Mouse (Mus musculus) olfactory bulb, adult 2 months (tissue): ENCODE measurements around the gene Ccdc57. TPM values are rescaled to one million over a fixed set of nuclear protein-coding genes. Genes with fewer than 3 reads are reported as not detected.

Source experiments
- H3K27ac ChIP-seq: fragments of 200-500 bp; 2 replicates; pipeline ENCODE4 v1.5.1; 2012; ENCODE audit warnings: low read depth, low read length; ENCODE audit not compliant: insufficient read depth
- H3K4me1 ChIP-seq: fragments of 200-500 bp; 2 replicates; pipeline ENCODE4 v1.6.1; 2012; ENCODE audit warnings: low read length; ENCODE audit not compliant: control insufficient read depth, insufficient read depth
- H3K4me3 ChIP-seq: fragments of 200-500 bp; 2 replicates; pipeline ENCODE4 v1.5.1; 2012; ENCODE audit warnings: mild to moderate bottlenecking, low read depth, low read length, moderate library complexity; ENCODE audit not compliant: insufficient read depth
- CTCF ChIP-seq: fragments of 200-500 bp; IDR thresholded peaks from 2 replicates; pipeline ENCODE4 v1.5.1; 2012; ENCODE audit warnings: low read depth, mild to moderate bottlenecking, low read length, moderate library complexity; ENCODE audit not compliant: insufficient read depth
- POLR2A ChIP-seq: fragments of 200-500 bp; IDR thresholded peaks from 2 replicates; pipeline ENCODE4 v1.6.1; 2012; ENCODE audit warnings: mild to moderate bottlenecking, low read depth, low read length, moderate library complexity; ENCODE audit not compliant: insufficient read depth
- WGBS: fragments of 180-500 bp; shearing (Covaris S2); methylation state at CpG from one replicate; pipeline ENCODE4 v1.1.7; 2018; 5-methylcytosine and 5-hydroxymethylcytosine counted together
- polyA plus RNA-seq: library from polyadenylated mRNA; stranded (reverse); fragments of >200 nt; gene quantifications from 2 replicates; pipeline ENCODE4 v1.2.4, GENCODE M21; 2012; ENCODE audit warnings: low replicate concordance; ENCODE audit not compliant: missing spikeins, insufficient read depth, insufficient read length

Gene Ccdc57
- polyA plus RNA-seq, 1 experiment = not detected

- TF ChIP-seq CTCF (no peak), POLR2A (no peak)
- H3K4me3 ChIP-seq = no peak overlapping the region
- H3K4me1 ChIP-seq = peaks cover 17% of the 10 kb centered on the region
- WGBS = 88% methylated on average over 5 of the region's 5 CpGs
- no peak overlapping the region for H3K27ac ChIP-seq
Measured at GRCm38 (mm10) chr11:120945926-120946325, 13.3 kb upstream of the Ccdc57 start.

DNA sequence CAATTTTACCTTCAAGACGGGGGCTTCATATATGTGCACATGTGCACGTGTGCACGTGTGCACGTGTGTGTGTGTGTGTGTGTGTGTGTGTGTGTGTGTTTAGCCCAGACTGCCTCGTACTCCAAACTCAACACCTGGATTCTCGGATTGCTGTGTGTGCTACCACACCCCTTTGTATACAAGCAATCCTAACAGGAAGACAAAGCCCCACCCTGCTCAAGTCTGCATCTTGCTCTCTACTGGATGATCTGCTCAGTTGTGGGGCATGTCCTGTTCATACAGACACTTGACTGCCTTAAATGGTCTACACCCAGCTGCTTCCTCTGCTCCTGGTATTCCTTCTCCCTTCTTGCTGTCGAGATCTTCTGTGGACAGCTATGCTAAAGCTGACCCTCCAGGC, 12.6 kb upstream of the Ccdc57 start:
- H3K27ac ChIP-seq = no peak overlapping the region
- no peak for TF ChIP-seq CTCF
- no peak for TF ChIP-seq POLR2A
- H3K4me3 ChIP-seq = no peak overlapping the region
- H3K4me1 ChIP-seq = peaks cover 10% of the 10 kb centered on the region; the same call in 1 of the 2 replicates
- WGBS = 76% methylated on average over 7 of the region's 7 CpGs

- H3K4me1 ChIP-seq = no peaks in the 10 kb centered on the region
- TF ChIP-seq CTCF = no peak
- no peak for TF ChIP-seq POLR2A
- no peak overlapping the region for H3K27ac ChIP-seq
- 90% methylated on average over 6 of the region's 6 CpGs for WGBS
- no peak overlapping the region for H3K4me3 ChIP-seq
Measured at GRCm38 (mm10) chr11:120940959-120941358, 8.3 kb upstream of the Ccdc57 start.

DNA sequence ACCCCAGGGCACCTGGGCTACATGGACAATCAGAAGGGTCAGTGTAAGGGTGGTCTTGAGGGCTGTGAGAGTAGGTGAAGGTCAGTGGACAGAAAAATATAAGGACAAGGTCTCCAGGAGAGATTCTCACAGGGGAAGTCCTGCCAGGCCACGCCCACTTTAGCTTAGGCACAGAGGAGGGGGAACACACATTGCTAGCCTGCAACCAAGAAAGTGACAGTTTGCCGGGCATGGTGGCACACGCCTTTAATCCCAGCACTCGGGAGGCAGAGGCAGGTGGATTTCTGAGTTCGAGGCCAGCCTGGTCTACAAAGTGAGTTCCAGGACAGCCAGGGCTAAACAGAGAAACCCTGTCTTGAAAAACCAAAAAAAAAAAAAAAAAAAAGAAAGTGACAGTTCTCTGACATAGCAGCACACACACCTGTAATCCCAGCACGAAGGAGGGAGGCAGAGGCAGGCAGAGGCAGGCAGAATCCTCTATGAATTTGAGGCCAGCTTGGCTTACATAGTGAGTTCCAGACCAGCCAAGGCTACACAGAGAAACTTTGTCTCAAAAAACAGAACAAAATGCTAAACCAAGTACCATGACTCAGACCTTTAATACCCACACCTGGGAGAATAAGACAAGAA, 7.2 kb upstream of the Ccdc57 start:
- H3K4me1 ChIP-seq = no peaks in the 10 kb centered on the region
- TF ChIP-seq POLR2A (no peak), CTCF (no peak)
- no peak overlapping the region for H3K27ac ChIP-seq
- WGBS = 72% methylated on average over 6 of the region's 6 CpGs
- no peak overlapping the region for H3K4me3 ChIP-seq

- TF ChIP-seq CTCF (no peak), POLR2A (no peak)
- WGBS = 57% methylated on average over 4 of the region's 4 CpGs
Measured at GRCm38 (mm10) chr11:120938795-120939194, 6.1 kb upstream of the Ccdc57 start.

GRCm38 (mm10) chr11:120937976-120938375, 5.3 kb upstream of the Ccdc57 start:
- WGBS = 100% methylated on average over 1 of the region's 1 CpGs
- Histone ChIP-seq H3K4me3 (no peak overlapping the region), H3K4me1 (peaks cover 4% of the 10 kb centered on the region), H3K27ac (no peak overlapping the region)
- TF ChIP-seq CTCF = no peak
- no peak for TF ChIP-seq POLR2A

More at GRCm38 (mm10) chr11:120938795-120939194, 6.1 kb upstream of the Ccdc57 start:
- no peaks in the 10 kb centered on the region for H3K4me1 ChIP-seq
- no peak overlapping the region for H3K27ac ChIP-seq
- H3K4me3 ChIP-seq = no peak overlapping the region

DNA sequence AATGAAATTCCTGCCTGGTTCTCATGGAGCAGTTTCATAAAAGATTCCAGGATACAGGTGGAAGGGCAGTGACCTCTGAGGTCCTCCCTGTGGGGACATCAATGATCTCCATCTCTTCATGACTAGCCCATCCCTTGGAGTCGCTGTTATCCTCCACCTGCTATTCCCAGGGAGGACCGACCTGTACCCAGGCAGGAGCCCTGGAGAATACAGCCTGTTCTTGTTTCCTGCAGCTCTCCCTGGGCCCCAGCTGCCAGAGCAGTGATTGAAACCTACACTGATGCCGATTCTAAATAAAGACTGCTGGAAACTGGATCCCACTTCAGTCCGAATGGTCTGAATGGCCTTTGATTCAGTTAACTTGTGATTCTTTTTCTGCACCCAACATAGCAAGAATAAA, 1.2 kb downstream of the Ccdc57 start:
- no peak overlapping the region for H3K27ac ChIP-seq
- TF ChIP-seq POLR2A = no peak
- no peak for TF ChIP-seq CTCF
- 79% methylated on average over 4 of the region's 4 CpGs for WGBS
- H3K4me1 ChIP-seq = peaks cover 9% of the 10 kb centered on the region
- no peak overlapping the region for H3K4me3 ChIP-seq

- no peak overlapping the region for H3K4me3 ChIP-seq
- TF ChIP-seq POLR2A = no peak
- TF ChIP-seq CTCF = no peak
- 93% methylated on average over 4 of the region's 4 CpGs for WGBS
Measured at GRCm38 (mm10) chr11:120928468-120928867, 4.2 kb downstream of the Ccdc57 start.

GRCm38 (mm10) chr11:120922528-120922927, 10.1 kb downstream of the Ccdc57 start:
- TF ChIP-seq CTCF (no peak), POLR2A (no peak)
- 87% methylated on average over 3 of the region's 3 CpGs for WGBS
- Histone ChIP-seq H3K4me1 (no peaks in the 10 kb centered on the region), H3K4me3 (no peak overlapping the region), H3K27ac (no peak overlapping the region)

More at GRCm38 (mm10) chr11:120928468-120928867, 4.2 kb downstream of the Ccdc57 start:
- Histone ChIP-seq H3K27ac (no peak overlapping the region), H3K4me1 (peaks cover 9% of the 10 kb centered on the region)
